Mouse (Mus musculus): ENCODE results near the gene Oxnad1. TPM values are rescaled to one million over a fixed set of nuclear protein-coding genes. Genes with fewer than 3 reads are reported as not detected.
A peak's percentile ranks its signal among the peaks of the same experiment; 100 is the strongest.

Gene Oxnad1
- 36.4 and 40.8 TPM in 2 replicates for polyA plus RNA-seq (2011; ENCODE audit: insufficient read depth, insufficient read length, low read depth, missing spikeins)

GRCm38 (mm10) chr14:32084761-32085485 lies at the start of gene Oxnad1:
Gene Oxnad1, plus strand, starts transcription at chr14:32085374.
- no peaks in the 10 kb centered on the region for H3K9me3 ChIP-seq (replicated peaks; ENCODE audit: control insufficient read depth, insufficient read depth, low read length, poor library complexity, severe bottlenecking)
- H3K27ac ChIP-seq (ENCODE audit: insufficient read depth, low read length), result peak within 1 kb of the TSS; percentile 89
- TF ChIP-seq EP300 (IDR thresholded peaks at IDR 0.05; ENCODE audit: insufficient read depth, low read depth, low read length) (peak; percentile 9; the same call in 1 of the 2 replicates), CTCF (IDR thresholded peaks at IDR 0.05; ENCODE audit: low read depth, low read length) (no peak), POLR2A (IDR thresholded peaks at IDR 0.05; ENCODE audit: insufficient read depth, low read length) (no peak)
- H3K9ac ChIP-seq (ENCODE audit: low read depth, poor library complexity, severe bottlenecking), result peak within 1 kb of the TSS; percentile 79
- no peaks in the 10 kb centered on the region for H3K4me1 ChIP-seq (ENCODE audit: control insufficient read depth, insufficient read depth, low read length)
- H3K36me3 ChIP-seq (ENCODE audit: control insufficient read depth, insufficient read depth, low read length, poor library complexity, severe bottlenecking), result peaks cover 17% of the 10 kb centered on the region
- no peaks in the 10 kb centered on the region for H3K27me3 ChIP-seq (ENCODE audit: control insufficient read depth, insufficient read depth, low read length, poor library complexity, severe bottlenecking)
- peak within 1 kb of the TSS; percentile 94 for H3K4me3 ChIP-seq (ENCODE audit: low read depth, low read length)

GRCm38 (mm10) chr14:32036482-32036881 lies 48.7 kb upstream of the Oxnad1 start:
- no peaks in the 10 kb centered on the region for H3K4me1 ChIP-seq (ENCODE audit: control insufficient read depth, insufficient read depth, low read length)
- no peaks in the 10 kb centered on the region for H3K27me3 ChIP-seq (ENCODE audit: control insufficient read depth, insufficient read depth, low read length, poor library complexity, severe bottlenecking)
- H3K27ac ChIP-seq (ENCODE audit: insufficient read depth, low read length), result no peak overlapping the region
- H3K36me3 ChIP-seq (ENCODE audit: control insufficient read depth, insufficient read depth, low read length, poor library complexity, severe bottlenecking), result no peaks in the 10 kb centered on the region
- no peaks in the 10 kb centered on the region for H3K9me3 ChIP-seq (replicated peaks; ENCODE audit: control insufficient read depth, insufficient read depth, low read length, poor library complexity, severe bottlenecking)
- no peak overlapping the region for H3K4me3 ChIP-seq (ENCODE audit: low read depth, low read length)
- TF ChIP-seq EP300 (IDR thresholded peaks at IDR 0.05; ENCODE audit: insufficient read depth, low read depth, low read length) (no peak), POLR2A (IDR thresholded peaks at IDR 0.05; ENCODE audit: insufficient read depth, low read length) (no peak), CTCF (IDR thresholded peaks at IDR 0.05; ENCODE audit: low read depth, low read length) (no peak)
- no peak overlapping the region for H3K9ac ChIP-seq (ENCODE audit: low read depth, poor library complexity, severe bottlenecking)

GRCm38 (mm10) chr14:32037661-32038252 lies 47.4 kb upstream of the Oxnad1 start:
- no peak overlapping the region for H3K4me3 ChIP-seq (ENCODE audit: low read depth, low read length)
- no peaks in the 10 kb centered on the region for H3K36me3 ChIP-seq (ENCODE audit: control insufficient read depth, insufficient read depth, low read length, poor library complexity, severe bottlenecking)
- TF ChIP-seq POLR2A (IDR thresholded peaks at IDR 0.05; ENCODE audit: insufficient read depth, low read length) (no peak), EP300 (IDR thresholded peaks at IDR 0.05; ENCODE audit: insufficient read depth, low read depth, low read length) (no peak), CTCF (IDR thresholded peaks at IDR 0.05; ENCODE audit: low read depth, low read length) (no peak)
- no peaks in the 10 kb centered on the region for H3K9me3 ChIP-seq (replicated peaks; ENCODE audit: control insufficient read depth, insufficient read depth, low read length, poor library complexity, severe bottlenecking)
- no peaks in the 10 kb centered on the region for H3K4me1 ChIP-seq (ENCODE audit: control insufficient read depth, insufficient read depth, low read length)
- H3K27ac ChIP-seq (ENCODE audit: insufficient read depth, low read length), result no peak overlapping the region
- no peak overlapping the region for H3K9ac ChIP-seq (ENCODE audit: low read depth, poor library complexity, severe bottlenecking)
- H3K27me3 ChIP-seq (ENCODE audit: control insufficient read depth, insufficient read depth, low read length, poor library complexity, severe bottlenecking), result no peaks in the 10 kb centered on the region

- no peaks in the 10 kb centered on the region for H3K36me3 ChIP-seq (ENCODE audit: control insufficient read depth, insufficient read depth, low read length, poor library complexity, severe bottlenecking)
- TF ChIP-seq CTCF (IDR thresholded peaks at IDR 0.05; ENCODE audit: low read depth, low read length), result no peak
- TF ChIP-seq POLR2A (IDR thresholded peaks at IDR 0.05; ENCODE audit: insufficient read depth, low read length), result no peak
- no peak for TF ChIP-seq EP300 (IDR thresholded peaks at IDR 0.05; ENCODE audit: insufficient read depth, low read depth, low read length)
Observed at GRCm38 (mm10) chr14:32042108-32042507, 43.1 kb upstream of the Oxnad1 start.

GRCm38 (mm10) chr14:32046357-32046756 lies 38.8 kb upstream of the Oxnad1 start:
- TF ChIP-seq POLR2A (IDR thresholded peaks at IDR 0.05; ENCODE audit: insufficient read depth, low read length), result no peak
- no peak for TF ChIP-seq EP300 (IDR thresholded peaks at IDR 0.05; ENCODE audit: insufficient read depth, low read depth, low read length)
- TF ChIP-seq CTCF (IDR thresholded peaks at IDR 0.05; ENCODE audit: low read depth, low read length), result no peak
- Histone ChIP-seq H3K9ac (ENCODE audit: low read depth, poor library complexity, severe bottlenecking) (no peak overlapping the region), H3K4me3 (ENCODE audit: low read depth, low read length) (no peak overlapping the region), H3K27ac (ENCODE audit: insufficient read depth, low read length) (no peak overlapping the region), H3K4me1 (ENCODE audit: control insufficient read depth, insufficient read depth, low read length) (no peaks in the 10 kb centered on the region), H3K9me3 (replicated peaks; ENCODE audit: control insufficient read depth, insufficient read depth, low read length, poor library complexity, severe bottlenecking) (no peaks in the 10 kb centered on the region), H3K27me3 (ENCODE audit: control insufficient read depth, insufficient read depth, low read length, poor library complexity, severe bottlenecking) (no peaks in the 10 kb centered on the region), H3K36me3 (ENCODE audit: control insufficient read depth, insufficient read depth, low read length, poor library complexity, severe bottlenecking) (no peaks in the 10 kb centered on the region)

More at GRCm38 (mm10) chr14:32042108-32042507, 43.1 kb upstream of the Oxnad1 start:
- Histone ChIP-seq H3K4me3 (ENCODE audit: low read depth, low read length) (no peak overlapping the region), H3K9me3 (replicated peaks; ENCODE audit: control insufficient read depth, insufficient read depth, low read length, poor library complexity, severe bottlenecking) (no peaks in the 10 kb centered on the region), H3K4me1 (ENCODE audit: control insufficient read depth, insufficient read depth, low read length) (no peaks in the 10 kb centered on the region), H3K27ac (ENCODE audit: insufficient read depth, low read length) (no peak overlapping the region), H3K27me3 (ENCODE audit: control insufficient read depth, insufficient read depth, low read length, poor library complexity, severe bottlenecking) (no peaks in the 10 kb centered on the region), H3K9ac (ENCODE audit: low read depth, poor library complexity, severe bottlenecking) (no peak overlapping the region)

GRCm38 (mm10) chr14:32050171-32050570 lies 35.0 kb upstream of the Oxnad1 start:
- peaks cover 6% of the 10 kb centered on the region for H3K4me1 ChIP-seq (ENCODE audit: control insufficient read depth, insufficient read depth, low read length)
- H3K36me3 ChIP-seq (ENCODE audit: control insufficient read depth, insufficient read depth, low read length, poor library complexity, severe bottlenecking), result no peaks in the 10 kb centered on the region
- TF ChIP-seq CTCF (IDR thresholded peaks at IDR 0.05; ENCODE audit: low read depth, low read length) (no peak), EP300 (IDR thresholded peaks at IDR 0.05; ENCODE audit: insufficient read depth, low read depth, low read length) (no peak), POLR2A (IDR thresholded peaks at IDR 0.05; ENCODE audit: insufficient read depth, low read length) (no peak)
- no peak overlapping the region for H3K9ac ChIP-seq (ENCODE audit: low read depth, poor library complexity, severe bottlenecking)
- H3K4me3 ChIP-seq (ENCODE audit: low read depth, low read length), result no peak overlapping the region
- no peaks in the 10 kb centered on the region for H3K9me3 ChIP-seq (replicated peaks; ENCODE audit: control insufficient read depth, insufficient read depth, low read length, poor library complexity, severe bottlenecking)
- no peaks in the 10 kb centered on the region for H3K27me3 ChIP-seq (ENCODE audit: control insufficient read depth, insufficient read depth, low read length, poor library complexity, severe bottlenecking)
- H3K27ac ChIP-seq (ENCODE audit: insufficient read depth, low read length), result no peak overlapping the region

Data from ES-Bruce4 (cell line).